Mouse (Mus musculus) liver, embryonic 12.5 days (tissue): ENCODE data around the gene Il33. TPM values are rescaled to one million over a fixed set of nuclear protein-coding genes. Genes with fewer than 3 reads are reported as not detected.

ENCODE experiments used
- ATAC-seq: fragments of 200-750 bp; cut with Nextera tagmentation; 2 replicates; pipeline ENCODE4 v1.8.0; 2017; ENCODE audit warnings: moderate number of reproducible peaks, mild to moderate bottlenecking, moderate library complexity
- H3K27ac ChIP-seq: fragments of 300-500 bp; sonication (generic); 2 replicates; pipeline ENCODE4 v1.5.1; 2016; ENCODE audit warnings: mild to moderate bottlenecking
- H3K27me3 ChIP-seq: fragments of 300-500 bp; sonication (generic); replicated peaks from 2 replicates; pipeline ENCODE4 v1.6.1; 2016; ENCODE audit warnings: mild to moderate bottlenecking, moderate library complexity
- H3K36me3 ChIP-seq: fragments of 300-500 bp; sonication (generic); 2 replicates; pipeline ENCODE4 v1.6.1; 2016; ENCODE audit warnings: mild to moderate bottlenecking, moderate library complexity
- H3K4me1 ChIP-seq: fragments of 300-500 bp; sonication (generic); 2 replicates; pipeline ENCODE4 v1.6.1; 2016
- H3K4me2 ChIP-seq: fragments of 300-500 bp; sonication (generic); 2 replicates; pipeline ENCODE4 v1.6.1; 2016; ENCODE audit warnings: mild to moderate bottlenecking, moderate library complexity
- H3K4me3 ChIP-seq: fragments of 300-500 bp; sonication (generic); 2 replicates; pipeline ENCODE4 v1.5.1; 2016; ENCODE audit warnings: mild to moderate bottlenecking, moderate library complexity
- H3K9ac ChIP-seq: fragments of 300-500 bp; sonication (generic); 2 replicates; pipeline ENCODE4 v1.6.1; 2016; ENCODE audit warnings: mild to moderate bottlenecking, moderate library complexity
- H3K9me3 ChIP-seq: fragments of 300-500 bp; sonication (generic); replicated peaks from 2 replicates; pipeline ENCODE4 v1.6.1; 2016; ENCODE audit warnings: mild to moderate bottlenecking, moderate library complexity
- WGBS: fragments of 180-500 bp; shearing (Covaris S2); methylation state at CpG from one replicate; pipeline ENCODE4 v1.1.7; 2016; ENCODE audit not compliant: insufficient replicate concordance; 5-methylcytosine and 5-hydroxymethylcytosine counted together
- polyA plus RNA-seq: library from polyadenylated mRNA; unstranded; fragments of >200 nt; fragmentation: Nextera tagmentation; extraction: Ambion mirVana; gene quantifications from 2 replicates; pipeline ENCODE4 v1.2.1, GENCODE M21; 2016

Gene Il33
- polyA plus RNA-seq, 1 experiment from 2014 or later = 0.64 TPM

GRCm38 (mm10) chr19:29961842-29962241, 36.9 kb downstream of the Il33 start:
- H3K4me1 ChIP-seq = no peaks in the 10 kb centered on the region
- no peaks in the 10 kb centered on the region for H3K9me3 ChIP-seq
- H3K9ac ChIP-seq = no peak overlapping the region
- no peaks in the 10 kb centered on the region for H3K27me3 ChIP-seq
- H3K4me3 ChIP-seq = no peak overlapping the region
- no peak overlapping the region for H3K27ac ChIP-seq
- H3K36me3 ChIP-seq = no peaks in the 10 kb centered on the region
- 16% methylated on average over 6 of the region's 6 CpGs for WGBS
- no peak overlapping the region for H3K4me2 ChIP-seq
- ATAC-seq = no peak

DNA sequence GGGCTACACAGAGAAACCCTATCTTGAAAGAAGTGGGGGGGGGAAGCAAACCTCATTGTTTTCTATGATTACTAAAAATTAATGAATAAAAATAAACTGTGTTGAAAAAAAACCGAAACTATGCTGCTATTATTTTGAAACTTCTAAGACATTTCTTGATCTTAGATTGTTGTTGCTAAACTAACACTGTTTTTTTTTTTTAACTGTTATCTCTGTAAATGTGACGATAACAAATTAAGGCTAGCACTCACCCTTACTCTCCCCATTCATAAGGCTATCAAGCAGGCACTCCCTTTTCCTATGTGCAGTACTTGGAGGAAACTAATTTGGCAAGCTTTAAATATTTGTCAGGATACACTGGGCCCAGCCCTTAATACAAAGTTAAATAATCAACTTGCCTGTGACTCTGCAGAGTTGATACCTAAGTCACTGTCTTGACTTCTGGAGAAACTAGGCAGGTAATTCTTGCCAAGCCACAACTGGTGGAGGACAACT, 38.7 kb downstream of the Il33 start:
- Histone ChIP-seq H3K36me3 (no peaks in the 10 kb centered on the region), H3K4me2 (no peak overlapping the region), H3K9me3 (no peaks in the 10 kb centered on the region), H3K9ac (no peak overlapping the region), H3K27me3 (no peaks in the 10 kb centered on the region), H3K27ac (no peak overlapping the region), H3K4me3 (no peak overlapping the region), H3K4me1 (no peaks in the 10 kb centered on the region)
- ATAC-seq = no peak
- 49% methylated on average over 2 of the region's 2 CpGs for WGBS

- Histone ChIP-seq H3K9ac (no peak overlapping the region), H3K9me3 (no peaks in the 10 kb centered on the region), H3K36me3 (no peaks in the 10 kb centered on the region), H3K27ac (no peak overlapping the region), H3K4me1 (no peaks in the 10 kb centered on the region), H3K4me3 (no peak overlapping the region), H3K4me2 (no peak overlapping the region), H3K27me3 (no peaks in the 10 kb centered on the region)
- WGBS = 70% methylated on average over 3 of the region's 3 CpGs
- ATAC-seq = no peak
These were observed 43.0 kb downstream of the Il33 start for GRCm38 (mm10) chr19:29967960-29968359.

DNA sequence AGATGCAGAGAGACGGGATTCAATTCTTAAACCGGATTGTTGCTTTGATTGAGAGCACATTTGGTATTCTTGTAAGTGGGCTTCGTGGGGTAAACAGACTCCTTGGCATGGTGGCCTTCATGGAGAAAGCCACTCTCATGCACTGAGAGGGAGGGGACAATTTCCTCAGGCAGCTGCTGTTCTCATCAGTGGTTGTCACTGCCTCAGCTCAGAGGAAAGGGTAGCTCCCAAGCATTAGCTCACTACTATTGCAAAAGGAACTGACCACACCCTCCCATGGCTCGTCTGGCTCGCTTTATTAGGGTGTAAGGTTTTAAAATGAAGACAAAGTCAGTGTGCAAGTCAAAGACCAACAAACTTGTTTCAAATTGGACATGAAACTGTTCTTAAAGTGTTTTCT, 48.5 kb downstream of the Il33 start:
- 45% methylated on average over 5 of the region's 5 CpGs for WGBS
- Histone ChIP-seq H3K27me3 (no peaks in the 10 kb centered on the region), H3K9me3 (0 out of 2 replicates have a peak, but pooled peaks cover 5% of the 10 kb centered on the region), H3K4me3 (no peak overlapping the region), H3K4me2 (no peak overlapping the region), H3K4me1 (no peaks in the 10 kb centered on the region), H3K36me3 (no peaks in the 10 kb centered on the region), H3K27ac (no peak overlapping the region), H3K9ac (no peak overlapping the region)
- no peak for ATAC-seq

- H3K27me3 ChIP-seq = no peaks in the 10 kb centered on the region
- H3K9ac ChIP-seq = no peak overlapping the region
- H3K27ac ChIP-seq = no peak overlapping the region
- no peak for ATAC-seq
- 0 out of 2 replicates have a peak, but pooled peaks cover 5% of the 10 kb centered on the region for H3K9me3 ChIP-seq
- H3K4me2 ChIP-seq = no peak overlapping the region
- H3K4me3 ChIP-seq = no peak overlapping the region
- WGBS = 54% methylated on average over 2 of the region's 2 CpGs
- H3K4me1 ChIP-seq = no peaks in the 10 kb centered on the region
- no peaks in the 10 kb centered on the region for H3K36me3 ChIP-seq
These were observed 53.9 kb downstream of the Il33 start for GRCm38 (mm10) chr19:29978847-29979246.

GRCm38 (mm10) chr19:29979452-29980089, 54.7 kb downstream of the Il33 start:
- no peak overlapping the region for H3K27ac ChIP-seq
- 66% methylated on average over 8 of the region's 8 CpGs for WGBS

DNA sequence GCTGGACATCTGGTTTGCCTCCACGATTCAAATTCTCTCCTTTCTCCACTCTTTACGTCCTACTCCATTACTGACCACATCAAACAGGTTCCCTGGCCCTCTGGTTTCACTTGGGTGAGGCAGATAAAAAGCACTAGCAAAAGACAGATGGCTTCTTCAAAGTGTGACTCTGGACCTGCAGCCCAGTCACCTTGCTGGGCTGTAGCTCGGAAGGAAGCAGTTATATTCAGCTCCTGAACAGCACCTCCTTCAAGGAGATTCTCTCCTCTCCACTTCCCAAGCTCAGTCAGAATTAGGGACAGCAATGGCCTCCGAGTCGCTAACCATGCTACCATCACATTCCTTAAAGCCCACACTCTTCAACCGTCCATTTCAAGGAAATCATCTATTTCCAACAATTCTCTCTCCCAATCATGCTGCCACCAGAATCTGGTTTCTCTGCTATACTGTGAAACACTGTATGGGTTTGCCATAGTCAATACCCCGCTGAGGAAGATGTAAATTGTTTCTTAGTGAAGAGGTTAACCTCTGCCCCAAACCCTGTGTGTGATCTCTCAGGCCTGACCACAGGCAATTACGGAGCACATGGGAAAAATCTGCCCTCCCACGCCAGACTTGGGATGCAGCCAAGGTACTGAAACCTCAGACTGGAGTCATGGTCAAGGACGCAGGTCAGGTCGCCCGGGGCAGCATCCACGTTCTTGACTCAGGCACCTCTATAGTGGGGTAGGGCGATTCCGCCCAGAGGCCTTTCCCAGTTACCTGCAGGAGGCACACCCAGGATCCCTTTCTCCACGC, 59.5 kb downstream of the Il33 start:
- Histone ChIP-seq H3K4me2 (no peak overlapping the region), H3K4me3 (no peak overlapping the region), H3K27me3 (no peaks in the 10 kb centered on the region), H3K9me3 (no peaks in the 10 kb centered on the region), H3K36me3 (no peaks in the 10 kb centered on the region), H3K9ac (no peak overlapping the region), H3K4me1 (no peaks in the 10 kb centered on the region), H3K27ac (no peak overlapping the region)
- no peak for ATAC-seq
- 65% methylated on average over 16 of the region's 16 CpGs for WGBS

More at GRCm38 (mm10) chr19:29979452-29980089, 54.7 kb downstream of the Il33 start:
- Histone ChIP-seq H3K9me3 (0 out of 2 replicates have a peak, but pooled peaks cover 5% of the 10 kb centered on the region), H3K36me3 (no peaks in the 10 kb centered on the region), H3K4me2 (no peak overlapping the region), H3K4me3 (no peak overlapping the region), H3K27me3 (no peaks in the 10 kb centered on the region), H3K9ac (no peak overlapping the region), H3K4me1 (no peaks in the 10 kb centered on the region)
- no peak for ATAC-seq

DNA sequence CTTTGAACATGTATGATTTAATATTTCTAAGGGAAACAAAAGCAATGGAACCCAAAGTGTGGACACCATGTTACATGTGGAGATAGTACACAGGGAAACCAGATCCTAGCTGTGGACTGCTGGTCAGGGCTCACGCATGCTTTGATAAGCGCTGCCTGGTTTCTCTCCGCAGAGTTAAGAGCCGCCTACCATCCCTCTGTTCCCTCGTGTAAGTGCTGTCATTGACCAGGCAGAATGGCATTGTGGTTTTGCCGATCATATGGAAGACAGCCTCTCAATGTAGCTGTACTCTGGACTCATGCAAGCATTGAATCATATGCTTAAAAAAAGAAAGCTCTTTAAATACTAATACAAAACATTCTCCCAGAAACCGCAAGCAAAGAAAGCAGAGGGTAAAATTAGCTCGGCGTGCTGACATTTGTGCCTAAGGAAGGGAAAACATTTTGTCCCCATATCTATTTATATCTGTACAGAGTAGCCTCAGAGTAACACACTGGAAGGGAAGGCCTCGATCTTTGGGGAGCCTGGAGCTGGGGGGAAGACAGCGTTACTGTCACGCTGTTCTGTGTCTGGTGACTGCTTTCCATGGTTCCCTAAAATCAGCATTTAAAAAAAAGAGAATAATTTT, 61.7 kb downstream of the Il33 start:
- ATAC-seq = no peak
- Histone ChIP-seq H3K4me2 (no peak overlapping the region), H3K9ac (no peak overlapping the region), H3K4me1 (no peaks in the 10 kb centered on the region), H3K27me3 (no peaks in the 10 kb centered on the region), H3K9me3 (no peaks in the 10 kb centered on the region), H3K36me3 (no peaks in the 10 kb centered on the region), H3K27ac (no peak overlapping the region), H3K4me3 (no peak overlapping the region)
- 74% methylated on average over 12 of the region's 12 CpGs for WGBS

DNA sequence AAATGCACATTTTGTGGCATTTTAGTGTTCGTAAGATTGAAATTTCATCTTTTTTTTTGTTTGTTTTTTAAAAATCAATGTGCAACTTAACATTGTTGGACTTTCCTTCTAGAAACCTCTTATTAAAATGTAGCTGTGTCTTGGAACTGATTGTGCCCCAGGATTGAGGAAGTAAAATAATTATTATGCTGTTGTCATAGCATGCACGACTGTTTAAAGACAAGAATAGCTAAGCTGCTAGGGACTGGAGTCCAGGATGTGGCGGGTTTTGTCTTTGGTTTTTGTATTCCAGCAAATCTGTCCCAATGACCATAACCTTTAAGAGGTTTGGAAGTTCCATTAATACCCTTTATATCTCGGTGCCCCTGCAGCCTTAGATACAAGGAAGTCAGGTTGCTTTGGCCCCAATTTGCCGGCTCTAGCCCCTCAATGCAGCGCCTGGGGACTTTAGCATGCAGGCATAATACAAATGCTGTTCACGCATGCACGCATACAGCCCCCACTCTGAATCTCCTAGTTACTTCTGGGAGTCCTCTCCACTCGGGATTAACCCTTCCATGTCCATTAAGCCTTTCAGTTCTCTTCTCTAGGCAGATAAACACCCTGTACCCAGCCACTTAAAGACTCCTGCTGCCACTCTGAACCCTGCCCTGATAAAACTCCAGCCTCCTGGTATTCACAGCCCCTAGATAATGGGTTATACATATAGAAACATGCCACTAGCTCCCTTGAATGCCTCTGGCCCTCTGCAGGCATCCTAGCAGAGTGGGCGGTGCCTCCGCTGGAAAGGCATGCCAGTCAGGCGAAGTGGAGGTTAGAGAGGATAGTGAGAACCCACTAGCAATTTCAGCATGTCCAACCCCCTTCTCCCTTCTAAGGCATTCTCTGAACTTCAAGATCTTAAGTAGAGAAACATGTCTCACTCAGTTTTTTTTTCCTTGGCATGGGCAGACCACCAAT, 75.8 kb downstream of the Il33 start:
- no peaks in the 10 kb centered on the region for H3K27me3 ChIP-seq
- no peaks in the 10 kb centered on the region for H3K9me3 ChIP-seq
- H3K4me2 ChIP-seq = no peak overlapping the region
- H3K4me3 ChIP-seq = no peak overlapping the region
- no peak overlapping the region for H3K27ac ChIP-seq
- H3K36me3 ChIP-seq = no peaks in the 10 kb centered on the region
- H3K9ac ChIP-seq = no peak overlapping the region
- H3K4me1 ChIP-seq = no peaks in the 10 kb centered on the region
- no peak for ATAC-seq
- 52% methylated on average over 12 of the region's 12 CpGs for WGBS

DNA sequence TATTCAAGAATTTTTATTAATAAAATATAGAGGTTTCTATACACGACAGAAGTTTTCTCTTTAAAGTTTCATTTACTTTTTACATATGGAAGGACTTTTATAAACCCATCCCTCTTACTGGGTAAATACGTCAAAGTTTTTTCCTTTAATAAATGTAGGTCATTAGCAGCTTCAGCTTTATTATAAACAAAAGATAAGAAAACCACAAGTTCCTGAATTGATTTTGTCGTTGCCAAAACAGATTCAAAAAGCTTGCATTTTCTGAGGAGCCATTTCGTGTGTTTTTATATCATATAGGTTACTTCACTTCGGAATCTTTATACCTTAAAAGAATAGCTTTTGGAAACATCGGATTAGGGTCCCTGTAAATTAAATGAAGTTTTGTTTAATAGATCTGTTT, 76.6 kb downstream of the Il33 start:
- Histone ChIP-seq H3K4me2 (no peak overlapping the region), H3K9ac (no peak overlapping the region), H3K9me3 (no peaks in the 10 kb centered on the region), H3K36me3 (no peaks in the 10 kb centered on the region), H3K27ac (no peak overlapping the region), H3K4me3 (no peak overlapping the region), H3K27me3 (no peaks in the 10 kb centered on the region), H3K4me1 (no peaks in the 10 kb centered on the region)
- ATAC-seq = no peak
- WGBS = 54% methylated on average over 6 of the region's 6 CpGs

- Histone ChIP-seq H3K27ac (no peak within 1 kb of the TSS), H3K36me3 (no peaks in the 10 kb centered on the region), H3K4me1 (no peaks in the 10 kb centered on the region), H3K4me2 (no peak within 1 kb of the TSS), H3K27me3 (no peaks in the 10 kb centered on the region), H3K4me3 (no peak within 1 kb of the TSS), H3K9ac (no peak within 1 kb of the TSS), H3K9me3 (no peaks in the 10 kb centered on the region)
- WGBS = 65% methylated on average over 9 of the region's 9 CpGs
- ATAC-seq = no peak
These were observed 78.7 kb downstream of the Il33 start, which contains the start of gene Trpd52l3 for GRCm38 (mm10) chr19:30003621-30004020. Gene Trpd52l3 (plus strand): TSS chr19:30003790.
